Mouse (Mus musculus): ENCODE data around the gene Il23r. TPM values are rescaled to one million over a fixed set of nuclear protein-coding genes. Genes with fewer than 3 reads are reported as not detected.

The Il23r gene
- total RNA-seq, 2 experiments from 2014 or later = not detected

- no peak for DNase-seq (ENCODE audit: low spot score in 2 of 2)
These were observed 56.8 kb downstream of the Il23r start for GRCm38 (mm10) chr6:67434755-67435452.

- no peak for DNase-seq (ENCODE audit: low spot score in 2 of 2)
These were observed 59.8 kb downstream of the Il23r start for GRCm38 (mm10) chr6:67431808-67432207.

GRCm38 (mm10) chr6:67421761-67422160 lies 69.9 kb downstream of the Il23r start:
- no peak for DNase-seq (ENCODE audit: low spot score in 2 of 2)

GRCm38 (mm10) chr6:67416557-67416956 lies 75.1 kb downstream of the Il23r start:
- DNase-seq (ENCODE audit: low spot score in 2 of 2) = no peak

- DNase-seq (ENCODE audit: low spot score in 2 of 2) = no peak
These were observed 76.4 kb downstream of the Il23r start for GRCm38 (mm10) chr6:67415276-67415675.

GRCm38 (mm10) chr6:67413378-67413777 lies 78.3 kb downstream of the Il23r start:
- DNase-seq (ENCODE audit: low spot score in 2 of 2) = no peak

- no peak for DNase-seq (ENCODE audit: low spot score in 2 of 2)
These were observed 86.4 kb downstream of the Il23r start for GRCm38 (mm10) chr6:67405281-67405682.

GRCm38 (mm10) chr6:67399551-67399950 lies 92.1 kb downstream of the Il23r start:
- no peak for DNase-seq (ENCODE audit: low spot score in 2 of 2)

GRCm38 (mm10) chr6:67375982-67376391 lies 115.7 kb downstream of the Il23r start, which contains the start of gene Il12rb2:
Il12rb2 (minus strand) TSS chr6:67376188.
- DNase-seq (ENCODE audit: low spot score in 2 of 2) = no peak

Other genes starting within 250 kb of the Il23r start
- gene Il12rb2, start 115.7 kb downstream of the Il23r start, total RNA-seq (2021) = not detected
- gene Tacstd2, start 43.9 kb upstream of the Il23r start, total RNA-seq (2021) = under 1 TPM in 1 of 2 experiments, not detected in 1; 0.21 TPM

Data from left cerebral cortex, adult 18-20 months (tissue).